Mouse (Mus musculus): ENCODE measurements at regions not wholly inside any gene's neighbourhood (a gene's known extent, or its start where the extent isn't known, plus 50 kb on each side); places are given as distances from the start of the nearest gene placed in this dataset.

DNA sequence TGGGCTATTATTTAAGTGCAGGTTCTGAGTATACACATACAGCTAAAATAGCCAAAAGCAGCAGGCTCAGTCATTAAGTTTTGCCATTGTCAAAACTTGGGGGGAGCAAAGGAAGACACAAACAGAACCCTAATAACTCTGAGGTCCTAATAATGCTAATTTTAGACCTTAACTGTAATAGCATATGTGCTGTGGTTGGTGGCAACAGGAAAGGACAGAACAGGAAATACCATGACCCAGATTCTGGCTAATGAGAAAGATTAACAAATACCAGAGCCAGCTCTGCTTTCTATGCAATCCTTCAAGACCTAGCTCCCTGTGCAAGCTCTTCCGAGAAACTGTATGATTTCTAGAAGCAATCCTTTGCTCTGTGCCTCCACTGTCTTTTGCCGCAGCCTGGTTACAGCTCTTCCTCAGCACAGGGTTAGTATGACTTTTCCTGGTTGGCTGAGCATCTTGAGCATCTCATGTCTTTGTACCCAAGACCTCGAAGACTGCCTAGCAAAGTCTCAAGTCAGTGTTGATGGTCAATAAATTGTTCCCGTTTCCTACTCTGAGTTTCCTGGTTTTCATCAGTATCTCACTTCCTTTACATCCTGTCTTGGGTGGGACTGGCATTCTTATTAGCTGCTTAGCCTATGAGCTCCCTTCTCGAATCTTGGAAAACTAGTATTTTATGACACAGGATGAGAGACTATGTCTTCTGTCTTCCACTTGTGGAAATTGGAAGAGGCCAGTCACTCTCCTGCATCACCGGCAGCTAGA, 49.9 kb upstream of the Eed start:
- DNase-seq: no peak
- intact Hi-C loops (cut with DNase I): loop anchor here (1.0 kb wide), 1 partner anchor 99 kb away; no protein-coding TSS in a partner anchor

DNA sequence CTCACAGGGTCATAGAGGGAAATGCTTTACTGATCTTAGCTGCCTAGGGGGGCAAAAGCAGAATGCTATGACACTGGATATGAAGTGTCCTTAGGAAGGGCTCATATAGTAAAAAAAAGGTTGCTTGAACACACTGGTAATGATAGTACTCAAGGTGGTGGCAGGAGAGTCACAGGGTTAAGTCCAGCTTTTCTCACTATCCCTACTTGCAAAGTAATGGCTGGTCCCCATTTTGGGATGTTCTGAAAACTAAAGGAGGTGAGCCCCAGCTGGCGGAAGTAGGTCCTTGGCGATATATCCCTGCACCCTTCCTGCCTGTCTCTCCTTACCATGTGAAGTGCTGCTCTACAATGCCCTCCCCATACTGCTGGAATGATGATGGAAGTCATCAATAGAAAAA, 52.3 kb upstream of the Eed start:
- intact Hi-C loops (cut with DNase I): no loop called here
- DNase-seq: no peak

DNA sequence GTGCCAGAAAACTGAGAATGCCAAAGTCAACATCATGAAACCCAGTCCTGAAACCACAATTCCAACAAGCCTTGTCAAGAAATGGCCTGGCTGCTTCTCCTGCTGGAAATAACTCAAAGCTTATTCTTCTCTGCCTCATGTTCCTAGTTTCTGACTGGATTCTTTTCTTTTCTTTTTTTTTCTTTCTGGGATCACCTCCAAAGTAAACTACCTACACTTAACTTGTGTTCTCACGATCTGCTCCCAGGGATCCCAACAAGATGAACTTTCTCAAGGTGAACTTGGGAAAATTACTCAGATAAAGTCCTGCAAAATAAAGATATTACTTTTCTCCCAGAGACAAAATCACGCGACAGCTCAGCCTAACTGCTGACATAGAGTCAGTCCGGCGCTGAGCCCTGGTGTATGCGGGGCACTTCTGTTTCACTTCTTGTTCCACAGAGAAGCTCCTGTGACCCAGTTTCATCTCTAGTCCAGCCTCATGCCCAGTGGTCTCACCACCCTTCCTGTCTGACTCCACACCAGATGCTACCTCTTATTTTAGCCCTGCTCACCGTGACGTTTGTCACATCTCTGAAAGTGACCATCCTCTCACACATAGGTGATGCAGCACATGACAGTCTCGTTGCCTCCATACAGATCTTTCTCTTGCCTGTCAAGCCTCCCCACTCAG, 53.0 kb upstream of the Eed start:
- intact Hi-C loops (cut with DNase I): no loop called here
- no peak for DNase-seq

DNA sequence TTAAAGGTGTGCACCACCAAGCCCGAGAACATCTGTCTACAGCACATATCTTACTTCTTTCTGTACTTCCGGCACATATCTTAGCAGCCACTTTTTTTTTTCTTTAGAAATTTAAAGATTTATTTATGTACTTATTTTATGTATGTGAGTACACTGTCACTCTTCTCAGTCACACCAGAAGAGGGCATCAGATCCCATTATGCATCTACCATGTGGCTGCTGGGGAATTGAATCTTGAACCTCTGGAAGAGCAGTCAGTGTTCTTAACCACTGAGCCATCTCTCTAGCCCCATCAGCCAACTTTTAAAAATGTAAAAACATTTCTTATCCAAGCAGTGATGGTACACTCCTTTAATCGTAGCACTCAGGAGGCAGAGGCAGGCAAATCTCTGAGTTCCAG, 53.7 kb upstream of the Eed start:
- intact Hi-C loops (cut with DNase I): no loop called here
- DNase-seq: no peak

DNA sequence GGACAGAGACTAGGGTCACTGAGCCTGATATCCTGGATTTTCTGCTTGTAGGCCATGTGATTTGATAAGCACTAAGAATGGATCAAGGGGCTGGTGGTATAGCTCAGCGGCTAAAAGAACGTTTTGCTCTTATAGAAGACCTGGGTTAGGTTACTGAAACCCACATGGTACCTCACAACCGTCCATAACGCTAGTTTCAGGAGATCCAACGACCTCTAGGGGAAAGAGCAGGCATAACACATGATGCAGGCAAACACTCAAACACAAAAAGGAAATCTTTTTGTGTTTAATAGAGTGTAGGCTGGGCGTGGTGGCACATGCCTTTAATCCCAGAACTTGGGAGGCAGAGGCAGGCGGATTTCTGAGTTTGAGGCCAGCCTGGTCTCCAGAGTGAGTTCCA, 54.6 kb upstream of the Eed start:
- intact Hi-C loops (cut with DNase I): no loop called here
- no peak for DNase-seq

DNA sequence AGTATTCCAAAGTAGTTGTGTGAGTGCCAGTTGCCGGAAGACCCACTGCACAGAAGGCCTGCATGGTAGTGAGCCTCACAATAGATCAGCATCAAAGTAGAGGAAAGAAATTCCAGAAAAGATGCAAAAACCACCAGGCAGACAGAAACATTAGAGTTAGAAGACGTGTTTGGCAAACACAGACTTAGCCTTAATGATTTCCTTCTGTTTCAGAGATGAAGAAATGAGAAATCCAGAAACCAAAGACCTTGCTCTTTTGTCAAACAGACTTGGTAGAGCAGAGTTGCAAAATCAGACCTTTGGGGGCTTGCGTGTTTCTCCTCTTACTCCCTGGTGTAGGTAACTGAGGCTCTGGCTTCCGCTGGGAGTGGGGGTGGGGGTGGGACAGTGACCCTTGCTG, 57.0 kb upstream of the Eed start:
- intact Hi-C loops (cut with DNase I): no loop called here
- no peak for DNase-seq

DNA sequence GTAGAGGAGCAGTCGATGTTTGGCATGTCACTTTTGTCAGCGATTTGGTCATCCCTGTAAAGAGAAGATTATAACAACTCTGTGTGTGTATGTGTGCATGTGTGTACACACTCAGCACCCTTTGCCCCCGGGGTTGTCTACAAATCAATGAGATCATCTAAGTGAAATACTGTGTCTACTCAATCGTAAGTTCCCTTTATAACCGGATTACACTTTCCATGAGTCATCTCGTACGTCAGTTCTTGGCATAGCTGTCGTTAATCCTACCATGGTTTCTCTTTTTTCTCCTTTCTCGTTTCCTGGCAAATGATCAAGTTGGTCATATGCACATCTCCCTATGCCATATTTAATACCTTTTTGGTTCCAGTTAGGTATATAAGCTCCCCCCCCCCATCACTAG, 58.7 kb upstream of the Eed start:
- intact Hi-C loops (cut with DNase I): no loop called here
- no peak for DNase-seq

DNA sequence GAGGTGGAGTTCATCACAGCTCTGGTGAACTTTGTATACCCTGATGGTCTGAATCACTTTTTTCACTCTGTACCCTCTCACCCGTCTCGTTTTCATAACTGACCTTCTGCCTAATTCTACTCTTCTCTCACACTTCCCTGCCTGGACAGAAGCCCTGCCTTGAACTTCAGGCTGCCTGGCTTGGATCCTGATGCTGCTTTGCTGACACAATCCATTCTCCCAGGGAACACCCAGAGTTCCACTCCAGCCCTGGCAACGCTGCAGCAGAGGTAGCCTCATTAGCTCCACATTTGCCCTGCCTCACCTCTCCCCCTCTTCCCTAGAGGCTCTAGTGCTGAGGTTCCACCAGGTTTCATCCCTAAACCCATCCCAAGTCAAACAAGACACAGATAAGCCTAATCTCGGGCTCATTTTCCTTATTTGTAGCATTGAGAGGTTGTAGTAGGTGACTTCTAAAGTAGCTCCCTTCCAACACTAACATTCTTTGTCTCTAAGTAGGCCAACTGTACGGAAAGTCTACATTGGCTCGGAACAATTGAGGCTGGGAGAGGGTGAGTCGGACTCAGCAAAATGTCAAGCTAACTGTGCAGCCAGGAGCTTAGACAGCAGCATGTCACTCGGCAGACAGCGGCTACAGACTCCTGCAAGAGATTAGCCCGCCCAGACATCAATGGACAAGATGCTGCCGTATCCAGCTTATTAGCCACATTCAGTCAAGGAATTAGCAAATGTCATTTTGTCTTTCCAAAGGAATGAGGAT, 60.0 kb upstream of the Eed start:
- intact Hi-C loops (cut with DNase I): loop anchor here (5.0 kb wide), 1 partner anchor 57 kb away; no protein-coding TSS in a partner anchor
- DNase-seq: peak; percentile 61 to 70

DNA sequence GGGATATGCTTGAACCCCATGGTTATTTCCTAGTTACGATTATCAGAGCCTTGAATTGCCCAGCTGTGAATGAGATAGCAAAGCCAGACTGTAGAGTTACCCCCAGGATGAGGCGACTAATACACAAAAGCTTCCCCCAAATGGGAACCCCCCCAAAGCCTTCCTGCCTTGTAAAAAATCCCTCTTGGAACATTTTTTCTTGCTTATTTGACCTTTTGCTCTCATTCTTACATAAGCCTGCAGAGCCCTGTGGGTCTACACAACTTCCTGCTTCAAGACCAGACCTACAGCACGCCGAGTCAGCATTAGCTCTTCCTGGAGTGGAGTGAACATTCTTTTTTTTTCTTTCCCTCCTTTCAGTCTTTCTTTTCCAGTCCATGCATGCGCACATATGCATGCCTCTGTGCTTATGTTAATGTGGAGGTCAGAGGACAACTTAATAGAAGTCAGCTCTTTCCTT, 60.8 kb upstream of the Eed start:
- intact Hi-C loops (cut with DNase I): loop anchor here (5.0 kb wide), 1 partner anchor 56 kb away; no protein-coding TSS in a partner anchor
- no peak for DNase-seq

DNA sequence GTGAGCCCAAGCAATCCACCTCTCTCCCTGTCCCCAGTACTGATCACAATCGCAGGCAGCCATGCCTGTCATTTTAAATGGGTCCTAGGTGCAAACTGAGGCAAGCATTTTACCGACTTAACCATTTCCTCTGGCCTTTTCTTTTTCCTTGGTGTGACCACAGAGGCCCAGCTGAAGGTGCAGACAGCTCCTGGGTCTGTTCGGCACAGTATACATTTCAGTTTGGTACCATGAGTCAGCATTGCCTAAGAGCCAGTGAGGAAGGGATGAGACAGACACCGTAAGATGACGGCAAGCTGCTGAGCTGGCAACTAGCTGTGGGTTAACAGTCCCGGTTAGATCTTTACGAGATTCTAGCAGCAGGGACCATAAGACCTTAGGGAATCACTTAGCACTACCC, 61.6 kb upstream of the Eed start:
- DNase-seq: no peak
- intact Hi-C loops (cut with DNase I): loop anchor here (5.0 kb wide), 1 partner anchor 55 kb away; no protein-coding TSS in a partner anchor

DNA sequence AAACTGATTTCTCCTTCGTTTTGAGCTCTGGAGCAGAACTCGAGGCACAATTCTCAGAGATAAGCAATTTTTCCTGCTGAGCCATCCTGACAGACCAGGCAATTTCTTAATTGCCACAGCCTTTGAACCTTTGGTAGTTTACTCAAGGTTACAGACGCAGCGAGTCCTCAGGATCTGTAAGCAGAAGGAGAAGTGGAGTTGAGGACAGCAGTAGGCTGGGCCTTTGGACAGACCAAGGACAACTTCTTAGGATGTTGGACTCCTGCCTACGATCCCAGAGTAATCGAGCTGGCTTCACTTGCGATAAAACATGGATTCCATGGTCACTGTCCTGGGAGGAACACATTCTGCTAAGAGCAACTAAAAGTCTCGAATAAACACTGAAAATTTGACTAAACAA, 62.7 kb upstream of the Eed start:
- no peak for DNase-seq
- intact Hi-C loops (cut with DNase I): loop anchor here (5.0 kb wide), 1 partner anchor 54 kb away; no protein-coding TSS in a partner anchor

DNA sequence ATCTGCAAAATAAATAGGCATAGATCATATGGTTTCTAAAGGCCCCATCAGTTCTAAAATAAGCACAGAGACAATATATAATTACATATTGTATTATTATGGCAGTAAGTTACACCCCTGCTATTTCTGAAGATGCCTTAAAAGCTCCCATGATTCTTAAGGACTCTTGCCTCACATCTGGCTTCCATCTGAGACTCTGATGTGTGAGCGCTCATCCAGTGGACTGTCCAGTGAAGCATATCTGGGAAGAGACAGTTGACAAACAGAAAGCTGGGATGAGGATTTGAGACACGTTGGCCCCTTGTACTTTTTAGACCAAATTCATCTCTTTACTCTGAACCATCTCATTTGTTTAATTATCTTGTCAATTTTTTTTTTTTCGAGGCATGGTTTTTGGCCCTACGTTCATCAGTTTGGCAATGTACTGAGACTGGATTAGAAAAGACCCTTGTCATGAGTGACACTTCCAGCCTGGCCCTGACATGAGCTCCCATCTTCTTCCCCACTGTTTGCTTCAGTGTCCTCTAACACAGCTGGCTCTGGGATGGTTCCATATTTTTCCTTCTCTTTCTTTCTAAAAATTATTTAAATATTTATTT, 63.4 kb upstream of the Eed start:
- no peak for DNase-seq
- intact Hi-C loops (cut with DNase I): loop anchor here (5.0 kb wide), 1 partner anchor 53 kb away; no protein-coding TSS in a partner anchor

DNA sequence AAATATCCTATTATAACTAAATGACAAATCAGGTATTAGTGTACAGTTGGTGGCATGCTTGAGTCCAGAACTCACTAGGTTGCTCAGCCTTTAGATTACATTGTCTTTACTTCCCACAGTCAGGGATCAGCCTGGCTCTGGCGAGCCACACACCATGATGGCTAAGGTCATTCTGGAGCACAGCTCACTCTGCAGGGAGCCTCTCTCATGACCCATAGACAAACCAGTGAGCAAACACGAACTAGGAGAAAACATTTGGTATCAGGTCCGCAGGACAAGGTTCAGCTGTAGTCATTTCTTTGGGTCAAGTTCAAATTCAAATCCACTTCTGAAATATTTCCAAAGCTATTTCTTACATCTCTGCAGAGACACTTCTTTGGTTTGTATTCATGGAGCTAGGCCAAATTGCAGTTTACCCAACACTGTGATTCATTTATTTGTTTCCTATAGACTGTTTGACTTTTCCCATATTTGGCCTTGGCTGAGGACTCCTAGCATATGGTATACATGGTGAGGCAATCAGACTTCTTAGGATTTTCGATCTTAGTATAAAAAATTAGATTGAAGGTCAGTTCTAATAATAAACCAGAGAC, 64.5 kb upstream of the Eed start:
- intact Hi-C loops (cut with DNase I): no loop called here
- no peak for DNase-seq

DNA sequence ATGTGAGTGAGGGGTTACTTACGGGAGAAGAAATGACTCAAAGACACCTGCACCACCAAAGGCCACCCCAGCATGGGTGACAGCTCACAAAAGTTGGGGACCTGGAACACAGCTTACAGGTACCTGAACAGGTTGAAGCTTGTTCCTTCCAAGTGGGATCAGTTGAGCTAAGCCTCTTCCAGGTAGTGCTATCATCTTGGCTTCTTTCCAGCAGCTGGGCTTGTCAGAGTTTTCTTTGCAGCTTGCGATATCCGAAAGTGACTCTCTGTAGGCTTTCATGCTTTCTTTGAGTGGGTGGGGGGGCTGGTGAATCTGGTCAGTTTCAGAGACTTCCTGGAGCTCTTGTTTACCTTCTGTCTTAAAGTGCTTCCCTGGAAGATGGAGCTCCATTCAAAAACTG, 65.4 kb upstream of the Eed start:
- DNase-seq: no peak
- intact Hi-C loops (cut with DNase I): no loop called here

DNA sequence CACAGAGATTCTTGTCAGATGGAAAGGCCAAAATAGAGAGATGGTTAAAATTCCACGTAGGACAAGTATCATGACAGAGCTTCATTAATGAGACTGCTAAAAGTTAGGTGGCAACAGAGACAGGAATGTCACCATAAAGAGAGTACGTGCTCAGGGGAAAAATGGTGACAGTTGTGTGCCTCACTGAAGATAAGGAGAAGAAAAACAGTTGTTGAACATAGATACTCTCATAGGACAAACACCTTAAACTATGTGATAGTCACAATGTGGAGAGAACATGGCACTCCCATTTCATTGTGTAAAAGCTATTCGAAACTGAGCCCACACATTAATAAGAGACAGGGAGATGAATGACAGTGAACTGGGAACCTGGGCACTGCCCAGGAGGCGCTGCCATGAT, 66.1 kb upstream of the Eed start:
- DNase-seq: no peak
- intact Hi-C loops (cut with DNase I): no loop called here

DNA sequence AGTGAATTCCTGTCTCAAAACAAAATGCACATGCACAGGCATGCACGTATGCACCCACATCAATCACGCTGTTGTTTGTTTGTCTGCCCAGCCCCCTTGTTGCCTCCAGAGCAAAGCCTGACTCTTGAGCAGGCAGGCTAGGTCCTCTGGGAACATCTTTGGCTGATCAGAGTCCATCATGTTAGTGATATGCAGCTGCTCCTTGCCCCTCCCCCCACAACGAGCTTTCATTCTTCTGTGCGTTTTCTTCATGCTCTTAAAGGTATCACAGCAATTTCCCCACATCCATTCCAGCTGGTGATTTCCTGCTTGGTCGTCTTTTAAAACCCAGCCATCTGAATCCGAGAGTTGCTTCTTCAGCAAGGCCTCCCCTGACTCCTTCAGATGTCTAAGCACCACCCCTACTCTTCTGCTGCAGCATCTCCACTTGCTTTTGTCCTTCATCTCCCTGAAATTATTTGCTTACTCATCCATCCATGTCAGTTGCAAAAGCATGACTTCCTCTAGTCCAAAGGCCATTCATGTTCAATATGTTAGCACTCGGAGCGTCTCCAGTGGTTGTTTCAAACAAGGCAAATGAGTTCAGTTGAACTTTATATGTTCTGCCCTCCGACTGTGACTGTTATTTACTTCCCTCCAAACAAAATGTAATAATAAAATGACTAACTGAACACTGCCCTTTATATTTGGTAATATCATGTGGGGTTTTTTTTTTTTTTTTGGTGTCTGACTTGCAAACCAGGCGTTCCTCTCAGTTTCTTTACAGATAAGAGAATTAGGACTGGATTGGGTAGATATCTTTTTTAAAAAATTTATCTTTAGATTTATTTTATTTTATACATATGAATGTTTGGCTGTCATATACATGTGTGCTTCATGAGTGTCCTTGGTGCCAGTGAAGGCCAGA, 67.9 kb upstream of the Eed start:
- no peak for DNase-seq
- intact Hi-C loops (cut with DNase I): no loop called here

DNA sequence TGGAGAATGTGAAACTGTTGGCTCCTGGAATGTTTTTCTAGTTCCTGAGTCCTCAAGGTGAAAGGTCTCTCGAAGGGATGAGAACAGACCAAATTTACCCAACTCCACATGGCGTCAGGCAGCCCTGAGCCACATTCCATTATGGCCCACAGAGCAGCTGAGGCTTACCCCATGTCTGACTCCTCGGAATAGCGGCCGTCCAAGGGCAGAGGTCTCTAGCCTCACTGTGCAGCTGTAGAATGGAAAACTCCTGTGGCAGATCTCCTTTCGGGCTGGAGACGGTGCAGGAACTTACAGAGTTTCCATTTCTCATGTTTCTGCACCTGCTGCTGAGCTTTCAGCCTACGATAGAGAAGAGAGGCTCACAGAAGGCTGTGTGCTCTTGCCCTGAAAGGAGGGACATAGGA, 69.1 kb upstream of the Eed start:
- DNase-seq: no peak
- intact Hi-C loops (cut with DNase I): no loop called here

DNA sequence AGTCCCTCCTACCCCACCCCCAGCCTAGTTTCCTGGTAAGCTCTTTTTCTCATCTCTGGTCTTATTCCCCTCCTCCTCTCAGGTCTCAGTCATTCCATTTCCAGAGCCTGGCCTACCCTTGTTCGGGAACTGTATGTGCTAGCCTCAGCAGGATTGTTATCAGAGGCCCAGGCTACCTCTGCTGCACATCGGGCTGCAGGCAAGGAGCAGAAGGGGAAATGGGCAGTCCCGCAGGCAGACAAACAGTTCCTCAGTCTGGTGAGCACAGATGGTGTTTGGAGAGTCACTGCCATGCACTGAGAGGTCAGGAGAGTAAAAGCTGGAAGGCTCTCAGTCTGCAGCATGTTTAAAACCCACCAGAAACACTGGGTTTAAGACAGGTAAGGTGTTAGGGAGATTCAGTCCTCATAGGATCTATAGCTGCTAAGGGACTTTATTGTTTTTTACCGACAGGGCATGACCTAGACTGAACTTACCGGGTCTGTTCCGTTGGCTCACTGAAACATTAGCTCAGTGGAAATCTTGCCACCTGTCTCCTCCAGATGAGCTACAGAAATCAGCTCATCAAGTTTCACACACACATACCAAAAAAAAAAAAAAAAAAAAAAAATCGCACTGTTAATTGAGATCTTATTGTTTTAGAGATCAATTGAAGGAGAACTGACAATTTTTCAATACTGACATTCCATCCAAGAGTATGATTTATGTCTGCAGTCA, 74.2 kb upstream of the Eed start:
- intact Hi-C loops (cut with DNase I): no loop called here
- DNase-seq: peak in 1 of 2 experiments; percentile 26

DNA sequence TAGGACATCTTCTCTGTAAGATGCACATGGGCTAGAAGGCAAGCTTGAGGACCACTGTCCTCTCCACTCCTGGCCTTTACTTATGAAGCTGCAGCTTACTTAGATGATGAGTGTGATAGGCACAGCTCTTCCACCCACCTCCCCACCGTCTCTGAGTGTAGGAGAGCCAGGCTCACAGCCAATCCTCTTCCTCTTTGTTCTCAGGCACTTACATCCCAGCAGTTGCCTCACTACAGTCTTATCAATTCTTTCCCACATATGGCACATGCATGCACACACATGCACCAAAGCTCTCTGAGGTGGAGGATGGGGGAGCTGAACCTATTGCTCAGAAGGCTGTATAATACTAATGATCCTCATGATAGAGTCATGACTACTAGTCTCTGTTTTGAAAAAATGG, 72.1 kb upstream of the Picalm start:
- intact Hi-C loops (cut with DNase I): no loop called here
- no peak for DNase-seq

Measured in heart, postnatal 36 days (tissue).